Mouse (Mus musculus) subcutaneous adipose tissue, adult 2 months (tissue): ENCODE results near the gene Calhm1. TPM values are rescaled to one million over a fixed set of nuclear protein-coding genes. Genes with fewer than 3 reads are reported as not detected.

ENCODE experiments used
- polyA plus RNA-seq: library from polyadenylated mRNA; depleted of rRNA; stranded (reverse); fragments of >200 nt; gene quantifications from 2 replicates; pipeline ENCODE4 v1.2.3, GENCODE M21; 2012; ENCODE audit warnings: low replicate concordance; rRNA removed

Gene Calhm1
- polyA plus RNA-seq = not detected in 2 replicates

GRCm38 (mm10) chr19:47144154-47144553, at the start of gene Calhm1:
Gene Calhm1, minus strand, starts transcription at chr19:47144254.

GRCm38 (mm10) chr19:47178431-47179271, 34.6 kb upstream of the Calhm1 start, which contains the start of gene Neurl1a:
Gene Neurl1a, plus strand, starts transcription at chr19:47178820.

GRCm38 (mm10) chr19:47157664-47158063, 13.6 kb upstream of the Calhm1 start, which contains the start of gene Calhm3:
Gene Calhm3, minus strand, starts transcription at chr19:47157764.

GRCm38 (mm10) chr19:47137771-47138421, 6.2 kb downstream of the Calhm1 start, which contains the start of gene Calhm2:
Gene Calhm2, minus strand, starts transcription at chr19:47138294.

Other genes with a start within 250 kb of the Calhm1 start
- 0.10 and 0.13 TPM in 2 replicates for gene Ina, start 129.6 kb downstream of the Calhm1 start, polyA plus RNA-seq
- 15.3 and 28.4 TPM in 2 replicates for gene Nt5c2, start 129.1 kb downstream of the Calhm1 start, polyA plus RNA-seq
- gene Pcgf6, start 93.3 kb downstream of the Calhm1 start, polyA plus RNA-seq = 4.3 and 14.3 TPM in 2 replicates
- 1.7 and 3.0 TPM in 2 replicates for gene Taf5, start 76.5 kb downstream of the Calhm1 start, polyA plus RNA-seq
- gene Usmg5, start 53.6 kb downstream of the Calhm1 start, polyA plus RNA-seq = 108 and 155 TPM in 2 replicates
- 7.1 and 16.9 TPM in 2 replicates for gene Pdcd11, start 53.5 kb downstream of the Calhm1 start, polyA plus RNA-seq
- gene Calhm2, start 6.0 kb downstream of the Calhm1 start, polyA plus RNA-seq = 14.0 and 22.3 TPM in 2 replicates
- gene Calhm3, start 13.5 kb upstream of the Calhm1 start, polyA plus RNA-seq = not detected in 2 replicates
- gene Neurl1a, start 34.6 kb upstream of the Calhm1 start, polyA plus RNA-seq = 1.0 and 9.5 TPM in 2 replicates